Mouse (Mus musculus) neural tube, embryonic 15.5 days (tissue): ENCODE results near the gene Scarf1. TPM values are rescaled to one million over a fixed set of nuclear protein-coding genes. Genes with fewer than 3 reads are reported as not detected.
"Not testable (repeated sequence)": the region's sequence is repeated elsewhere in the genome, so short reads cannot be mapped to it uniquely, and the experiment has no call there.

Experiments used
- ATAC-seq: fragments of 200-750 bp; cut with Nextera tagmentation; 2 replicates; pipeline ENCODE4 v1.8.0; 2017; ENCODE audit warnings: mild to moderate bottlenecking, moderate TSS enrichment, moderate library complexity; ENCODE audit not compliant: low FRiP score
- H3K27ac ChIP-seq: fragments of 300-500 bp; sonication (generic); replicated peaks from 2 replicates; pipeline ENCODE4 v1.5.1; 2015; ENCODE audit warnings: mild to moderate bottlenecking, inconsistent platforms
- H3K27me3 ChIP-seq: fragments of 300-500 bp; sonication (generic); replicated peaks from 2 replicates; pipeline ENCODE4 v1.6.1; 2015; ENCODE audit warnings: inconsistent platforms
- H3K36me3 ChIP-seq: fragments of 300-500 bp; sonication (generic); 2 replicates; pipeline ENCODE4 v1.6.1; 2015; ENCODE audit warnings: inconsistent platforms
- H3K4me1 ChIP-seq: fragments of 300-500 bp; sonication (generic); 2 replicates; pipeline ENCODE4 v1.6.1; 2015; ENCODE audit warnings: inconsistent platforms
- H3K4me2 ChIP-seq: fragments of 300-500 bp; sonication (generic); 2 replicates; pipeline ENCODE4 v1.6.1; 2015; ENCODE audit warnings: inconsistent platforms, mild to moderate bottlenecking, moderate library complexity
- H3K4me3 ChIP-seq: fragments of 300-500 bp; sonication (generic); replicated peaks from 2 replicates; pipeline ENCODE4 v1.5.1; 2015; ENCODE audit warnings: mild to moderate bottlenecking, inconsistent platforms
- H3K9ac ChIP-seq: fragments of 300-500 bp; sonication (generic); replicated peaks from 2 replicates; pipeline ENCODE4 v1.6.1; 2015; ENCODE audit warnings: mild to moderate bottlenecking, inconsistent platforms
- H3K9me3 ChIP-seq: fragments of 300-500 bp; sonication (generic); replicated peaks from 2 replicates; pipeline ENCODE4 v1.6.1; 2016; ENCODE audit warnings: inconsistent platforms
- WGBS: fragments of 180-500 bp; shearing (Covaris S2); methylation state at CpG from one replicate; pipeline ENCODE4 v1.1.7; 2015; ENCODE audit warnings: mixed read lengths; 5-methylcytosine and 5-hydroxymethylcytosine counted together
- polyA plus RNA-seq: library from polyadenylated mRNA; unstranded; fragments of >200 nt; fragmentation: Nextera tagmentation; extraction: Ambion mirVana; gene quantifications from 2 replicates; pipeline ENCODE4 v1.2.1, GENCODE M21; 2015

Gene Scarf1
- polyA plus RNA-seq, 1 experiment from 2014 or later = 3.9 TPM

DNA sequence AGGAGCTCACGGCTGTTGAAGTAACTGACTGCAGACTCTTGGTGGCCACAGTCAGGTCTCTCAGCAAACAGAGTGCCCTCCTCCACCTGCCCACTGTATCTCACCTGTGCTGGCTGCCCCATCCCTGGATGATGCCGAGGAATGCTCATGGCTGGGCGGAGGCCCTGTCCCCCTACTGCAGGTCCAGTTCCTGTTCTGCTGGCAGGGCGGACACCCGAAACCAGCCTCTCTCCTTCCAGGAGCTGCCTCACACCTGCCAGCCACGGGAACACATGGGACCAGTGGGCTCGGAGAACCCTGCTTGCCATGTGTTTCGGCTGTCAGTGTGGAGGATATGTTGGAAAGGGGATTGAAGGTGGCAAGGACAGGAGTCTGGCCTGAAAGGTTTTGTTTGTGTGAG lies 26.9 kb downstream of the Scarf1 start:
- ATAC-seq = no peak
- no peaks in the 10 kb centered on the region for H3K27me3 ChIP-seq
- peak overlapping the region; percentile 68 for H3K27ac ChIP-seq
- H3K4me3 ChIP-seq = no peak overlapping the region
- WGBS = 78% methylated on average over 8 of the region's 8 CpGs
- H3K4me2 ChIP-seq = no peak overlapping the region
- no peaks in the 10 kb centered on the region for H3K9me3 ChIP-seq
- H3K9ac ChIP-seq = no peak overlapping the region
- H3K4me1 ChIP-seq = peaks cover 45% of the 10 kb centered on the region
- H3K36me3 ChIP-seq = peaks cover 12% of the 10 kb centered on the region; the same call in 1 of the 2 replicates

DNA sequence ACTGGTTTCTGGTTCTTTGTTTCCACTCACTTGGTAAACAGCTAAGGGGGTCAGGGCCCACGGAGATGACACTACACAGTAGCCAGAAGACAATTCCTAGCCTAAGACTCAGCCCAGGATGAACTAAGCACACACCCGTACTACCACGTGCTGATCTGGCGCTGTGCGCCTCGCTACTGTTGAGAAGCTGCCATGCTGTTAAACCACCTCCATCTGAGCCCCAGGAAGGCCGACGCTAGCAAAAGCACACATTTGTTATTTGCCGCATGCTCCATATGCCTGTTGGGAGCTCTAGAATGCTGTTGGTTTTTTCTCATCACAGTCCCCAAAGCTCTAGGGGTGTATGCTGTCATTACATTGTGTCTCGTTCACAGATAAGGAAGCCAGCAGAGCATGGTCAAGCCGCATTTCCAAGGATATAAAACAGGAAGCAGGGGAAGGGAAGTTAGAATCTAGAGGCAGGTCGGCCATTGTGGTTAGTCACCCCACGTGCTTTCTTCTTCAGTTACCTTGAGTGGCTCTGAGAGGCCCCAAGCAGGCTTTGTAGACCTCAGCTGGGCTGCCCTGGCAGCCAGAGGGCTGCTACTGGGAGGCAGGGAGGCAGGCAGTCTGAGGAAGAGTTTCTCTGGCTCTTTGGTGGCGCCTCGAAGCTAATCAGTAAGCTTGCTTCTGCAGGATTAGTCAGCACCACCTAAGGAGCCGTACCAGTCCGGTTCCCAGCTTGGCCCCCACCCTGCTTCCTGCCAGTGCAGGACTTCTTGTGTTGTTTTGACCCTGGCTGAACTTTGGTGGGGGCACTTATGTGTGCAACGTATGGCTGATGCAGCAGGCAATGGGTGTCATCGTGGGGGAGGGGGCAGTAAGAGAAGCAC lies 27.6 kb downstream of the Scarf1 start:
- Histone ChIP-seq H3K9me3 (no peaks in the 10 kb centered on the region), H3K4me3 (no peak overlapping the region), H3K9ac (no peak overlapping the region), H3K4me1 (peaks cover 38% of the 10 kb centered on the region), H3K27me3 (no peaks in the 10 kb centered on the region), H3K4me2 (no peak overlapping the region), H3K27ac (peak overlapping the region; percentile 68), H3K36me3 (peaks cover 19% of the 10 kb centered on the region)
- no peak for ATAC-seq
- 67% methylated on average over 19 of the region's 19 CpGs for WGBS

DNA sequence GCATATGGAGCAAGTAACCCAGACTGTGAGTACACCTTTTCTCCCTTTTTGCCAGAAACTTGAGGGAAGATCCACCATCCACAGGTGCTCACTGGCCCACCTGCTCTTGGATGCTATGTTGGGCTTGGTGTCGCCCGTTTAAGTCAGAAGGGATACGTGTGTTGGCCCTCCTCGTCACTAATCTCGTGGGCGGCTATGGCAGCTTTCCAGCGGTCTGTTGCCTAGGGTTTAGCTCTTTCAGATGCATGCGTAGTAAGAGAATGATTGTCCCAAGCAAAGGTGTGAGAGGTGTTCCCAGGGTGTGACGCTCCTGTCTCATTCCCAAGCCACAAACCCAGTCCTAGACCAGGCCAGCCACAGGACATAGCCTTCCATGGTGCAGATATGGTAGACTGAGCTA lies 31.4 kb downstream of the Scarf1 start:
- Histone ChIP-seq H3K9ac (no peak overlapping the region), H3K4me3 (no peak overlapping the region), H3K36me3 (peaks cover 38% of the 10 kb centered on the region), H3K27ac (no peak overlapping the region), H3K4me1 (peaks cover 17% of the 10 kb centered on the region), H3K9me3 (no peaks in the 10 kb centered on the region), H3K4me2 (no peak overlapping the region), H3K27me3 (no peaks in the 10 kb centered on the region)
- ATAC-seq = no peak
- 87% methylated on average over 9 of the region's 9 CpGs for WGBS

DNA sequence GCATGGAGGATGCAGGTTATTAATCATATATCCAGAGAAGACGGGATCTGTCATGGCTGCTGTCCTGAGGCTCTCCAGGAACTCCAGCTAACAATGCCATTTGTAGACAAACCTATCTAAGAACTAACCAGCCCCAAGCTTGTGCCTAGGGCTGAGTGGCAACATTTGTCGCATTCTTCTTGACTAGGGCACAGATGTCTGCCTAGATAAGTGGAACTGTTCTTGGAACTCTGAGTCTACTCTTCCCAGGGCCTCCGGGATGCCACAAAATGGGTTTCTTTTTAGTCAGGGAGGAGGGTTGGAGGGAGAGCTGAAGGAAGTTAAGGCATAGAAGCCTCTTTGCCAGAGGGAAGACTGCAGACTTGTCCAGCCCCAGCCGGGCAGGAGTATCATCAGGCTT lies 32.7 kb downstream of the Scarf1 start:
- H3K36me3 ChIP-seq = peaks cover 40% of the 10 kb centered on the region
- H3K9ac ChIP-seq = no peak overlapping the region
- 82% methylated on average over 4 of the region's 4 CpGs for WGBS
- H3K27me3 ChIP-seq = no peaks in the 10 kb centered on the region
- no peak overlapping the region for H3K4me2 ChIP-seq
- no peak overlapping the region for H3K27ac ChIP-seq
- H3K4me1 ChIP-seq = peaks cover 17% of the 10 kb centered on the region
- no peak overlapping the region for H3K4me3 ChIP-seq
- ATAC-seq = no peak
- no peaks in the 10 kb centered on the region for H3K9me3 ChIP-seq

- Histone ChIP-seq H3K9ac (no peak overlapping the region), H3K4me1 (peaks cover 35% of the 10 kb centered on the region), H3K27me3 (no peaks in the 10 kb centered on the region), H3K27ac (peak overlapping the region; percentile 34; the same call in 1 of the 2 replicates), H3K4me2 (no peak overlapping the region), H3K36me3 (peaks cover 33% of the 10 kb centered on the region), H3K9me3 (no peaks in the 10 kb centered on the region), H3K4me3 (no peak overlapping the region)
- ATAC-seq = no peak
- WGBS = 50% methylated on average over 5 of the region's 5 CpGs
These were observed 36.3 kb downstream of the Scarf1 start for GRCm38 (mm10) chr11:75549658-75550111.

DNA sequence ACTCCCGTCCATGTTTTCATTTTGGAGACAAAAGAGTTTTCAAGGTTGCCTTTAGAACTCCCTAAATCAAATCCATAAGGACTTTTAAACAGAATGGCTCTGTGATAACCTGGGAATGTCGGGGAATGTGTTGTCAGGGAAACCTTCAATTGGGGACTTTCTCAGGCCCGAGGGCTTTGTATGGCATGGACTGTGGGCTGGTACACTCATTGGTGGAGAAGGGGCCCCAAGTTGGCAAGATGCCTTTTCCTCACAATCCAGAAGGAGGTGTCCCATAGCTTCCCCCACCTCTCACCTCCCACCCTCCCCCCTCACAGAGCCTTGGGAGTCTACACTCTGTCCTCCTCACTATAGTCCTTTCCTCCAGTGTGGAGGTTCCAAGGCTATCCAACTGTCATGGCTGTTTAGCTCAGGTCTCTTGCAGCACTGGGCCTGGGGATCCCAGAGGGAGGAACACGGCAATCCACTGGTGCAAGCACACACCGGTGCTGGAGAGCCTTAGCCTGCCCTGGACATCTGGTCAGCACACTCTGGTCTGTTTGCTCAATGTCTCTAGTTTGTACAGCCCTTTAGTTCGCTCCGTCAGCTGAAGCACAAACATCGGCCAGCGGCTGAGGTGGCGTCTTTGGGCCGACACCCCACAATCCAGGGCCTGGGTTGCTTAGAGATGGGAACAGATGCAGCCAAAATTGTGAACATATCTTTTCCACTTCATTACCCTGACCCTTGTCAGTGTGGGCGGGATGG lies 37.0 kb downstream of the Scarf1 start:
- no peak for ATAC-seq
- peaks cover 35% of the 10 kb centered on the region for H3K4me1 ChIP-seq
- peaks cover 28% of the 10 kb centered on the region for H3K36me3 ChIP-seq
- WGBS = 43% methylated on average over 12 of the region's 12 CpGs
- H3K4me2 ChIP-seq = no peak overlapping the region
- no peak overlapping the region for H3K4me3 ChIP-seq
- no peaks in the 10 kb centered on the region for H3K9me3 ChIP-seq
- H3K27me3 ChIP-seq = no peaks in the 10 kb centered on the region
- H3K9ac ChIP-seq = no peak overlapping the region
- peak overlapping the region; percentile 34; the same call in 1 of the 2 replicates for H3K27ac ChIP-seq

- Histone ChIP-seq H3K4me2 (no peak overlapping the region), H3K9me3 (no peaks in the 10 kb centered on the region), H3K27me3 (no peaks in the 10 kb centered on the region), H3K4me1 (peaks cover 35% of the 10 kb centered on the region), H3K27ac (no peak overlapping the region), H3K4me3 (no peak overlapping the region), H3K36me3 (peaks cover 21% of the 10 kb centered on the region), H3K9ac (no peak overlapping the region)
- ATAC-seq = no peak
- WGBS = 84% methylated on average over 5 of the region's 5 CpGs
These were observed 38.0 kb downstream of the Scarf1 start for GRCm38 (mm10) chr11:75551321-75551720.

DNA sequence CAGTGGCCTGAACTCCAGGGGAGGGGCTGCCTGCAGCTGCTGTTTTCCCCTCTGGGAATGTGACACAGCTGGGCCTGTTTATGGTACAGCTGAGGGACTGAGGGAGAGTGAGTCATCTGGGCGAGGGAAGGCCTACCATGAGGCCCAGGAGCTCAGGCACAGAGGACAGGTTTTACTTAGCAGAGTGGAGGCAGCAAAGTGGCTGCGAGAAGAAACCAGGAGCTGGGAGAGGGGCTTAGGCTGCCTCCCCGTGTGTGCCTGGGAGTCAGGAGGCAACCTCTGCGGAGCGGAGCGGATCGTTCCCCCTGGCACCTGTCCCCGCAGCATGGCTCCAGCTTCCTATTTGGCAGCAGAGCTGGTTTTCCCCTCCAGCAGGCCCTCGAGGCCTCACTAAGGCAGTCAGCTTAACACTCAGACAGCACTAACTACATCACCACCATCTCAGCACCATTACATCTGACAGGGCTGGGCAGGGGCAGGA lies 38.7 kb downstream of the Scarf1 start:
- H3K4me3 ChIP-seq = no peak overlapping the region
- peak overlapping the region; percentile 42 for H3K27ac ChIP-seq
- no peak for ATAC-seq
- WGBS = 46% methylated on average over 9 of the region's 9 CpGs
- no peaks in the 10 kb centered on the region for H3K27me3 ChIP-seq
- H3K4me2 ChIP-seq = no peak overlapping the region
- no peak overlapping the region for H3K9ac ChIP-seq
- H3K9me3 ChIP-seq = no peaks in the 10 kb centered on the region
- peaks cover 35% of the 10 kb centered on the region for H3K4me1 ChIP-seq
- peaks cover 16% of the 10 kb centered on the region for H3K36me3 ChIP-seq

DNA sequence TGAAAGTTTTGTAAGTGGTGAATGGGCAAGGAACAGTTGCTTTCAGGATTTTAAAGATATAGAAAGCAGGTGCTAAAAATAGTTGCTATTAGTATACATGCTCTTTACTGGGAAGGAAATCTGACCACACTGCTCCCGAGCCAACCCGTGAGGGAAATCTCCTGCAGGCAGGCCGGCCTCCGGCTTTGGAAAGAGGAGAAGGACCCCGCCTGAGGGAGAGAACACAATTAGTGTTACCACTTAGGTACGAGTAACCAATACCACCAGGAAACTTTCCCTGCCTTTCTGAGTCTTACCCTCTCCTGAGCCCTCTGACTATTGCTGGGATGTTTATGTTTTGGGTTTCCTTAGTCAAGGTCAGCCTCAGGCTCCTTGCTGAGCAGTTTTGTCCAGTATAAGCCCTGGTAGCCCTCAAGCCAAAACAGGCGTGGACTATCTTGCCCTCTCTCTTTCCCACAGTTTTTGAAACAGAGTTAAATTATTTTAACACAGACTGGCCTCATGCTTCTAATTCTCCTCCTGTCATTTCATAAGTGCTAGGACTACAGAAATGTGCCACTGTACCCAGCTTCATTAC lies 39.7 kb downstream of the Scarf1 start:
- Histone ChIP-seq H3K27me3 (no peaks in the 10 kb centered on the region), H3K4me1 (peaks cover 35% of the 10 kb centered on the region), H3K9ac (no peak overlapping the region), H3K4me2 (no peak overlapping the region), H3K9me3 (no peaks in the 10 kb centered on the region), H3K4me3 (no peak overlapping the region), H3K36me3 (peaks cover 13% of the 10 kb centered on the region), H3K27ac (0 out of 2 replicates have a peak overlapping the region, but pooled peaks have one; percentile 28)
- WGBS = 73% methylated on average over 7 of the region's 7 CpGs
- no peak for ATAC-seq

DNA sequence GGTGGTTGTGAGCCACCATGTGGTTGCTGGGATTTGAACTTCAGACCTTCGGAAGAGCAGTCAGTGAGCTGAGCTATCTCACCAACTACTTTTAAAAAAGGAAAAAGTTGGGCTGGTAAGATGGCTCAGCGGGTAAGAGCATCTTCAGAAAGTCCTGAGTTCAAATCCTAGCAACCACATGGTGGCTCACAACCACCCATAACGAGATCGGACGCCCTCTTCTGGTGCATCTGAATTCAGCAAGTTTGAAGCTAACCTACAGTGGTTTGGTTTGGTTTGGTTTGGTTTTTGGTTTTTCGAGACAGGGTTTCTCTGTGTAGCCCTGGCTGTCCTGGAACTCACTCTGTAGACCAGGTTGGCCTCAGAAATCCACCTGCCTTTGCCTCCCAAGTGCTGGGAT lies 42.7 kb downstream of the Scarf1 start:
- not testable (repeated sequence) for H3K9me3 ChIP-seq
- peaks cover 18% of the 10 kb centered on the region for H3K36me3 ChIP-seq

GRCm38 (mm10) chr11:75557142-75557541 lies 43.8 kb downstream of the Scarf1 start:
- no peak overlapping the region for H3K4me3 ChIP-seq
- peaks cover 9% of the 10 kb centered on the region for H3K4me1 ChIP-seq
- H3K27me3 ChIP-seq = no peaks in the 10 kb centered on the region
- H3K9me3 ChIP-seq = no peaks in the 10 kb centered on the region
- H3K4me2 ChIP-seq = no peak overlapping the region
- H3K27ac ChIP-seq = no peak overlapping the region
- WGBS = 79% methylated on average over 6 of the region's 6 CpGs
- peaks cover 26% of the 10 kb centered on the region for H3K36me3 ChIP-seq
- no peak for ATAC-seq
- H3K9ac ChIP-seq = no peak overlapping the region

More for the DNA sequence above, 42.7 kb downstream of the Scarf1 start:
- not testable (repeated sequence) for H3K27me3 ChIP-seq, H3K9ac ChIP-seq, H3K4me2 ChIP-seq, H3K27ac ChIP-seq, H3K4me3 ChIP-seq, ATAC-seq
- 94% methylated on average over 6 of the region's 6 CpGs for WGBS
- peaks cover 20% of the 10 kb centered on the region for H3K4me1 ChIP-seq
